Mouse (Mus musculus): ENCODE data around the gene Alox8.

DNA sequence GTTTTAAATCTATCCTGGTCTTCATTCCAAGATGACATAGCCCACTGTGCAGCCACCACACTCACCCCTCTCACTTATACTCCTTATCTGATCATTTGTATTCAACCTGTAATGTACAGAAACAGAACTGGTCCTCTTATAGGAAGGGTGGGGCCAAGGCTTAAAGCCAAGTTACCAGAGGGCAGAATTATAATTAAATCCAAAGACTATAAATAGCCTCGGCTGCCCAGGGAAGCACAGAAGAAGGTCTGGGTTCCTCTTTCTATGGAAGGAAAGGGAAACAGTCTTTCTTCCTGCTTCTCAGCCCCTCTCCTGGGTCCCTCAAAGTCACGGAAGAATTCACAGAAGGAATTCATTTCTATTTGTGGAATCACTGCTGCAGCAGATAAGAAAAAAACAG is 48.0 kb upstream of the Alox8 start:
- no peak for TF ChIP-seq POLR2A (IDR thresholded peaks at IDR 0.05; ENCODE audit: insufficient read depth, low read depth, low read length)
- TF ChIP-seq CTCF (IDR thresholded peaks at IDR 0.05): no peak
- no peak for TF ChIP-seq EP300 (IDR thresholded peaks at IDR 0.05; ENCODE audit: insufficient read depth, low read depth, low read length)

Measured in heart, adult 2 months (tissue).